In the genomic region with DNA sequence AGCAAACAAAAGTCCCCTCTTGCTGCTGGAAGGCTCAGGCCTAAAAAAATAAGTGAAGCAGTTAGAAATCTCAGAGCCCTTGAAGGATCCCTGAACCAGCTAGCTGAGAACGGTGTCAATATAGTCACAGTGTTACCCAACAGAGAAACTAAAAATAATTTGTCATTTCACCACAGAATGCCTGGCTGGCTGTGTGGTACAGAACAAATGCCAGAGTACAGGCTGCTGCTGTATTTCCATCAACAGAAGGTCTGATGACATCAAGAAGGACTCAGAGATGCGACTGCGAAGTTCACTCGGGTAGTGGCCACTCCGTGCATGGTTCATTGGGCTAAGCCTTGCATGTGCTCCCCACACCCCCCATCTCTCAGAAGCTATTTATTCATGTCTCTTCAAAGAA, we compare ENCODE assay signal across 17 mouse cellular contexts.
A peak's percentile ranks its signal among the peaks of the same experiment; 100 is the strongest.
DNase-seq lines count a peak whose midpoint lies in the region; TF ChIP-seq lines count a peak whose summit lies in the region.
"Had no signal": no experiment of that assay in that cellular context is flagged by ENCODE, and none has a peak within 500 bp of the region (broad histone marks: within the 10 kb centered on the region; RNA-seq: fewer than 3 reads in every experiment).

No protein-coding gene starts in this region.

- H3K4me3 ChIP-seq in cortical plate, adult 2 months (ENCODE audit: insufficient read depth, low read length) = no peak overlapping the region
- H3K4me3 ChIP-seq: forebrain, embryonic 15.5 days; heart, embryonic 15.5 days; hindbrain, embryonic 15.5 days had no signal

- 0 out of 2 replicates have a peak overlapping the region, but pooled peaks have one; percentile 77 for H3K27ac ChIP-seq in cortical plate, adult 2 months (ENCODE audit: insufficient read depth, low read length)
- H3K27ac ChIP-seq: forebrain, embryonic 15.5 days; heart, embryonic 15.5 days; hindbrain, embryonic 15.5 days had no signal

- TF ChIP-seq CTCF in cortical plate, adult 2 months (IDR thresholded peaks at IDR 0.05; ENCODE audit: extremely low read depth, insufficient read depth, low read length) = no peak

- DNase-seq in adrenal gland, adult 2 months = peak; percentile 24
- DNase-seq in adrenal gland, postnatal 14 days = no peak
- peak; percentile 27 for DNase-seq in heart, adult 8-10 months (ENCODE audit: low spot score)
- DNase-seq in heart, postnatal 4 days = no peak
- peak; percentile 46 to 51 for DNase-seq in layer of hippocampus, postnatal 36 days
- no peak for DNase-seq in testis, postnatal 10 days (ENCODE audit: low spot score)
- DNase-seq in ovary, postnatal 14 days (ENCODE audit: low spot score) = no peak
- DNase-seq: cerebellum, adult 9-10 months; embryo, embryonic 11 days; kidney, adult 11 months; kidney, postnatal 36 days; lung, adult 2 months; thymus, postnatal 25 days had no signal

- TF ChIP-seq POLR2A in cortical plate, adult 2 months (IDR thresholded peaks at IDR 0.05; ENCODE audit: extremely low read depth, insufficient read depth, low read length) = no peak

- peaks cover 5% of the 10 kb centered on the region for H3K4me1 ChIP-seq in cortical plate, adult 2 months (ENCODE audit: control insufficient read depth, insufficient read depth, low read length)
- H3K4me1 ChIP-seq: forebrain, embryonic 15.5 days; hindbrain, embryonic 15.5 days had no signal

Comparison
In these comparisons a context has a peak if more than half of its experiments do, and no peak if none do; other contexts are left out.
1. DNase-seq: peak in adrenal gland, adult 2 months (single experiment), heart, adult 8-10 months (single experiment) and layer of hippocampus, postnatal 36 days (2 of 2); none in adrenal gland, postnatal 14 days (single experiment), heart, postnatal 4 days (single experiment), testis, postnatal 10 days (single experiment) and ovary, postnatal 14 days (single experiment).